Mouse (Mus musculus): ENCODE measurements at regions not wholly inside any gene's neighbourhood (a gene's known extent, or its start where the extent isn't known, plus 50 kb on each side); places are given as distances from the start of the nearest gene placed in this dataset.

DNA sequence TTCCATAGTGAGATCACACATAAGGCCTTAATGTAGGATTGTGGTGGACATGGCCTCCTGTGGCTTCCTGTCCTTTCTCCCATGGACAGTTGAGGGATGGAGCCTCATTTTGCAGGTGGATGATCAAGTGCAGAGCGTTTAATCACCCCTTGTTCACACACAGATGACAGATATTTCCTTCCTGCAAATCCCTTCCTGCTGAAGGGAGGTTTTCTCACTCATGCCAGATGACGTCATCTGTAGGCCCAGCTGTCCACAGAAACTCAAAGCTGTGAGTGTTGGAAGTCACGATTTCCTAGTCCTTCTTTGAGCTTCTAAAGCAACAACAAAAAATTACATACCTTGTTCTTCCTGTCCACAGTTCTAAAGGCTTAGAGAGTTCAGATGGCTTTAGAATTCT, 1935.3 kb upstream of the Lrrc6 start:
- DNase-seq: peak; percentile 53

- no peak for DNase-seq
Measured at GRCm38 (mm10) chr15:68431251-68431650, 1930.5 kb upstream of the Lrrc6 start.

DNA sequence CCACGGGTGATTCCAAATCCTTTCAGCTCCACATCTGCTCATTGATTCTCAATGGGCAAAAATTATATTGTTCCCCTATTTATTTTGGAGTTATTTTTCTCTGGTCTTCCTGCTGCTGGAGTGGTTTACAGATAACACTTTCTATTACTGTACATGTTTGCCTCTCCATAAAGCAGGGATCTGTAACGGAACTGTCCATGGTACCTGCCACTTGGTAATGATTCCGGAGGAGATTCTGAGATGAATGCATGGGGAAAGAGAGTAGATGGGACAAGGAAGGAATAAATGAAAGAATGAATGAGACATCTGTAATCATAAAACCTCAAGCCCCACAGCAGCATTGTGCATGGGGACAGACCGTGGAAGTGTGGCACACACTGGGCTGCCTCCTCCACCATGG, 1929.8 kb upstream of the Lrrc6 start:
- no peak for DNase-seq

GRCm38 (mm10) chr15:68428444-68429228, 1927.9 kb upstream of the Lrrc6 start:
- DNase-seq: peak; percentile 32

GRCm38 (mm10) chr15:68417142-68417541, 1916.4 kb upstream of the Lrrc6 start:
- DNase-seq: no peak

- peak; percentile 40 for DNase-seq
Measured at GRCm38 (mm10) chr15:68415401-68415925, 1914.8 kb upstream of the Lrrc6 start.

- no peak for DNase-seq
Measured at GRCm38 (mm10) chr15:68414047-68414446, 1913.3 kb upstream of the Lrrc6 start.

GRCm38 (mm10) chr15:68412697-68413096, 1912.0 kb upstream of the Lrrc6 start:
- no peak for DNase-seq

GRCm38 (mm10) chr15:68412156-68412555, 1911.4 kb upstream of the Lrrc6 start:
- DNase-seq: no peak

DNA sequence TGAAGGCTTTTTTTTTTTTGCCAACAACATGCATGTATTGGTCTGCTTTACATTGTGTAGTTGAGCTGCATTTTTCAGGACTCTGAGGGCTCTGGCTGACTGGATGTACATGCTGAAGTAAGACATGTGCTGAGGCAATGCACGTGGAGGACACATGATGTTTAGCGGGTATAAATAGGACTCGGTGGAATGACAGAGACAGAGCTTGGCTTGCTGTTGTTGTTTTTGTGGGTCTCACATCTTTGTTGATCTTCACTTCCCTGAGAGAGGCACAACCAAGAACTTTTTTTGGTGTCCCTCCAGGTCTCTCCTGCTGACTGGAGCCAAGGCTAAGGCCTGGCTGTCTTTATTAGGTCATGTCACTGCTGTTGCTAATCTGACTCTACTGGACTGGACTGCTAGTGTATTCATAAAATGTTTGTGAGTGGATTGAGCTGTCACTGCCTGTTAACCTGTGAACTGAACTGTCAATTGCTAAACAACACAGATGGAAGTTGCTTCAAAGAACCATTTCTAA, 1902.9 kb upstream of the Lrrc6 start:
- DNase-seq: no peak

- no peak for DNase-seq
Measured at GRCm38 (mm10) chr15:68401726-68402125, 1901.0 kb upstream of the Lrrc6 start.

DNA sequence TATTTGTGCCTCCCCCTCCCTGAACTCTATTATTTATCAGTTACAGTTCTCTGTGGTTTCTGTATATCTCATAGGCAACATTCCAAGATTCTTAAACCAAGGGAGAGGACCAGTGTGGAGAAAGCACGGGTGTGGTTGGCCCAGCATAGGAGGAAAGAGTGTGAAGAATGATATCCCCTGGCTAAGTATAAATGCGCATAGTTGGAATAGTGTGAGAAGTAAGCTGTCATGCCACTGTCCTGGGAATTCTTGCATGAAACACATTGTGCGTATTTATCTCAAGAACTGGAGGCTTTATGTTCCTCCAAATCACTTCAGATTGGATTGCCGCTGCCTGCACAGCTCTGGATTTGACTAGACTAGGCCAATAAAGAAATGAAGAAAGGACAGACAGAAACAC, 1900.3 kb upstream of the Lrrc6 start:
- no peak for DNase-seq

GRCm38 (mm10) chr15:68396566-68396965, 1895.9 kb upstream of the Lrrc6 start:
- no peak for DNase-seq

DNA sequence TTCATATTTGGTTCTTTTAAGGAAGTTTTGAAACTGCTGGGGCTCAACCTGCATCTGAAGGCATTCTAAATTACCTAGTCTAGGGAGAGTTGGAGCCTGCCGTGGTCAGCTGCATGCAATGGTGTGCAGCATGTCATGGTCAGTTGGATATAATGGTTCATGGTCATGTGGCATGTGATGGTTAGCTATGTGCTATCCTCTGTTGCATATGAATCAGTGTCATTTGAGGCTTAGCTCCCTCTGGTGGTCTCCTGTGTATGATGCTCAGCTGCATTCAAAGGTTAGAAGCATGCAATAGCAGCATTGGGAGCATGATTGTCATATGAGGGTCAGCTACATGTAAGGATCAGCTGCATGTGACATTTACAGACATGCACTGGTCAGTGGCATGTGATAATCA, 1894.0 kb upstream of the Lrrc6 start:
- DNase-seq: peak; percentile 5

DNA sequence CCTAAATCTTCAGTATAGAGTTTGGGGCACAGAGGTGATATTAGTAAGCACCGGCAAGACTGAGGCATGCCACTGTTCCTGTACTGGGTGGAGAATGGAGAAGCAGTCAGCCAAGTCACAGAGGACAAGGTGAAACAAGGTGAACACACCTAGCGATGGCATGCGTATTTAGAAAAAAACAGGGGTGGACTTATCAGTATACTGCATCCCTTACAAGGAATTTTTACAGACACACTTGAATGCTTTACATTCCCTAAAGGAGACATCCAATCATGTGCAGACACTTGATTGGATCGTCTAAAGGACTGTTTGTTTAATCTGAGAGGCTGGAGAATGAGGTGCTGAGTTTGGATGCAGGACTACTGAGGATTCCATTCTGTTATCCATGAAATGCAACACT, 1893.4 kb upstream of the Lrrc6 start:
- no peak for DNase-seq

GRCm38 (mm10) chr15:68391737-68392136, 1891.0 kb upstream of the Lrrc6 start:
- DNase-seq: no peak

DNA sequence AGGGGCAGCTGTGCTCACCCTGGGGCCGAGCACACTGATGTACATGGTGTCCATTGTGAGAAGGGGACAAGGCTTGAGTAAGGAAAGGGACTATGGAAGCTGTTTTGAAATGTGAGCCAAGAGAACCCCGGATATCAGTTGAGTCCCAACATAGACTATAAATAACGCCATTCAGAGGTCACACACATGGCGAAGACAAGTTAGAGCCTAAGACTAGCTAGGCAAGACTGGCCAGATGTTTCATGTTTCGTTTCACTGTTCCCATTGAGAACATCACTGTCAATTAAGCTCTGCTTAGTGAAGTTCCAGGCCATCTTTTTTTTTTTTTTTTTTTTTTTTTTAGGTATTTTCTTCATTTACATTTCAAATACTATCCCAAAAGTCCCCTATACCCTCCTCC, 1889.1 kb upstream of the Lrrc6 start:
- no peak for DNase-seq

GRCm38 (mm10) chr15:68387349-68388065, 1886.8 kb upstream of the Lrrc6 start:
- no peak for DNase-seq

DNA sequence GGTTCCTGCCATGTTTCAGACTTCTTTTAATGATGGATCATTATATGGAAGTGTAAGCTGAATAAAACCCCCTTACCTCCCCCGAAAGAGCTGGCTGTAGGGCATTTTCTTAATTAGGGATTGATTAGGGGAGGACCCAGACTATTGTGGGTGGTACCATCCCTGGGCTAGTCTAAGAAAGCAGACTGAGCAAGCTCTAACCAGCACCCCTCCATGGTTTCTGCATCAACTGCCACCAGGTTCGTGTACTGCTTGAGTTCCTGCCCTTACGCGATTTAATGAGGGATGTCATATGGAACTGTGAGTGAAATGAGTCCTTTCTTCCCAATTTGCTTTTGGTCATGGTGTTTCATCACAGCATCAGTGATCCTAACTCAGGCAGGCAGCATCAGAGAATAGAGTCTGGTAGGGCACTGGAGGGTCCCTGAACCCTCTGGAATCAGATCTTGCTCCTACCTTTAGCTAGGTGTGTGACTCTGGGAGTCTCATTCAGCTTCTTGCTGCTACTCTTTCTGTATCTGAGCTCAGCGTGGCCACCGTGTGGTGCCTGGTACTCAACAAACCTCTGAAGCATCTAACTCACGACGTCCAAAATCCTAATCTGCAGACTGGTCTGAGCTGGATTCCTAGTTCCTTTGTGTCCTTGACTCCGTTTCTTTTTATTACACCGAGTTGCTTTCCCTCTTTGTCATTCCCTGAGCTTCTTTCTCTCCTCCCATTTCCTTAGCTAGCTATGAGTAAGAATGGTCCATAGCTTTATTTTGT, 1884.0 kb upstream of the Lrrc6 start:
- DNase-seq: no peak

GRCm38 (mm10) chr15:68375166-68375565, 1874.5 kb upstream of the Lrrc6 start:
- no peak for DNase-seq

GRCm38 (mm10) chr15:68366816-68367215, 1866.1 kb upstream of the Lrrc6 start:
- DNase-seq: no peak

DNA sequence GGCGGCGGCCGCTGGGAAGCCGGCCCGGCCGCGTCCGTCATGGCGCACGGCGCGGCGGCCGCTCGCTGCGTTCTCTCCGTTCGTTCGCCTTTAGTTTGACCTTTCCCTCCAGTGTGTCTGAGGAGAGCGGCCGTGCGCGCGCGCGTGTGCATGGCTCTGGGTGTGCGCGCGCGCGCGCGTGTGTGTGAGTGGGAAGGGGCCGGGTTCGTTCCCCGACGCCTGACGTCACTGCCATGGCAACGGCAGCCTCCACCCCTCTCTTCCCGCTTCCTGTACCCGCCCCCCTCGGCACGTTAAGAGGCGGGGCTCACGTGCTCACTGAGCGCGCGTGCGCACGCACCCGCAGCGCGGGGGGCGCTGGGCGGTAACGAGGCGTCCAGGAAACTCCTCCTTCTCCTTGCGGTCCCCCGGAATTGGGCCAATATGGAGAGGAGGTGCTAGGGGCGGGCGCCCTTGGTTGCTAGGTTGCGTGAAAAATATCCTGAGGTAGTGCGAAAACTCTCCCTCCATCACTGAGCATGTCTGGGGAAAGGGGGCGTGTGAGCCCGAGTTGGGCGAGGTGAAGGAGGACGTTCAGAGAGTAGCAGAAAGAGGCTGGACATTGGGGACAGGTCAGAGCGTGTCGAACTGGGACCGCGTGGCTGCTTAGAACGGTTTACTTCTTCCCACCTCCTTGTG, 1862.5 kb upstream of the Lrrc6 start:
- peak; percentile 99 for DNase-seq
